Mouse (Mus musculus): ENCODE data around the gene Olfr509.

GRCm38 (mm10) chr7:108666118-108666517 is 14.4 kb upstream of the Olfr509 start, which contains the start of gene Olfr510:
- TF ChIP-seq CTCF (IDR thresholded peaks at IDR 0.05; ENCODE audit: low read depth), result no peak
- no peak for TF ChIP-seq EP300 (IDR thresholded peaks at IDR 0.05; ENCODE audit: low read depth)

All from liver, embryonic 14.5 days (tissue).